Mouse (Mus musculus) gastrocnemius, postnatal 4 days (tissue): ENCODE results near the gene Iqcj. TPM values are rescaled to one million over a fixed set of nuclear protein-coding genes. Genes with fewer than 3 reads are reported as not detected.
"Not testable (repeated sequence)": the region's sequence is repeated elsewhere in the genome, so short reads cannot be mapped to it uniquely, and the experiment has no call there.

Experiments used
- DNase-seq, 2 experiments: peaks; one replicate each; pipeline ENCODE4 v3.0.0; 2021 to 2022; ENCODE audit warnings: low spot score in 2 of 2, mixed read lengths in 2 of 2
- total RNA-seq, 2 experiments: library from RNA; stranded (reverse); gene quantifications; 2 replicates each; pipeline ENCODE4 v1.2.3; 2021

Gene Iqcj
- total RNA-seq, 2 experiments from 2014 or later = not detected

GRCm38 (mm10) chr3:68071395-68072386 lies 179.7 kb downstream of the Iqcj start:
- no peak for DNase-seq

GRCm38 (mm10) chr3:68077406-68077805 lies 185.4 kb downstream of the Iqcj start:
- no peak for DNase-seq

GRCm38 (mm10) chr3:68085024-68085423 lies 193.0 kb downstream of the Iqcj start:
- DNase-seq = no peak

- DNase-seq = no peak
Observed at GRCm38 (mm10) chr3:68092108-68092507, 200.1 kb downstream of the Iqcj start.

DNA sequence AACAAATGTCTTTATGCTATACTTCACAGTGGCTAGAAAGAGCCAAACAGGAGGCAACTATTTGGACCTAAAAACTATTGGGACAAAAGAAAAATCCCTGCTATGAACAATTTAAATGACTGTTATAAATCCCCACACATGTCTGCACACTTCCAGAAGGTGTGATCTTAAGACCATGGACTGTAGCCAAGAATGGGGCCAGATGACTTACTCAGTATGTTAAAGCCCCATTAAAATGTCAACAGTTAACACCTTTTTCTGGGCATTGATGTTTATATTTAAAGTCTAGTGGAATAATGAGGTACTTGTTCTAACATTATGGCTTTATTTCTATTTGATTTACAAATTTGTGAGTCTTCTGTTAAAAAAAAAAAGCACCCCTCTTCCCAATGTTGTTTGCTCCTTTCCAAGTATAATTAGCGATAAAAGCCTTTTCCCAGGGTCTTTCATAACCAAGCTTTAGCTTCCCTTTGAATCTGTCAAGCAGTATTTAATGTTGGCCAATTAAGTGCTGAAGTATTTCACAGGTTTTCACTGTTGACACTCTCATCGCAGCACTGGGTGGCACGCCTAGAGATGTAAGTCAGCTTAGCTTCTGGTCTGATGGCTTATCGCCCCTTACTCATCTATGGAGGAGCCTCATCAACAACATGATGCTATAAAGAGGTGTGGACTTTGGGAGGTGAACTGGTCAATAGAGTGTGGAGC lies 204.9 kb downstream of the Iqcj start:
- no peak for DNase-seq

- DNase-seq = not testable (repeated sequence)
Observed at GRCm38 (mm10) chr3:68099561-68099960, 207.5 kb downstream of the Iqcj start.

GRCm38 (mm10) chr3:68101343-68101742 lies 209.3 kb downstream of the Iqcj start:
- DNase-seq = no peak

DNA sequence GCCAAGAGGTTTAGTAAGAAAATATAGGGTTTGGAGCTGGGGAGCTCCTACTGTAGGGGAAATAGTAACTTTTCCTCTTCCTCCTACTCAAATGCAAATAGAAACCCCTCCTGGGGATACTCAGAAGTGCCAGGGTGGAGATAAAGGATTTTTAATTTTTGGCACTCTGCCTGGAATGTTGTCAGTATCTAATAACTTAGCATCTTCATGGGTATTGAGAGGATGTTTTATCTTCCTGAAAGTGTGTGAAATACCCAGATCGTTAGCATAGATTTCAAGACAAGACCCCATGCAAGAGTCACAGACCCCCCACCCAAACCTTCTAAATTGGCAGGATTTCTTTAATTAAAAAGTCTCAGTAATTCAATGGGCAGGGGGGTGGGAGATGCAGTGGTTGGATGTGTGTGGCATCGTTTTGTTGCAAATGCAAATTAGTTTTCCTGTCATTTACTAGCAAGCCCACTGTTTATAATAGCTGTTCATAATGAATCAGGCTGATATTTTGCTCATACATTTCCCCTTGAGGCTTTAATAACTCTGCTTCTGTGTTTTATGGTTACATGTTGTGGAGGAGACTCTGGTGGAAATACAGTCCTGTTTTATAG lies 213.2 kb downstream of the Iqcj start:
- DNase-seq = no peak

Other genes with a start within 250 kb of the Iqcj start
- not detected for gene Iqschfp, start within 50 bp of the Iqcj start, total RNA-seq
- 10 to 100 TPM; 76.4 to 77.8 TPM for gene Schip1, start 172.6 kb downstream of the Iqcj start, total RNA-seq